Mouse (Mus musculus) ES-E14 (cell line): Measurements from ENCODE around the gene Mgat2. TPM values are rescaled to one million over a fixed set of nuclear protein-coding genes. Genes with fewer than 3 reads are reported as not detected.

Source experiments
- DNase-seq: peaks from one replicate; pipeline ENCODE4 v3.0.0-alpha.2; 2013; ENCODE audit warnings: low read depth, low spot score
- H3K27ac ChIP-seq: 2 replicates; pipeline ENCODE4 v1.5.1; 2012; ENCODE audit warnings: low read depth, mild to moderate bottlenecking, low read length, moderate library complexity, mixed read lengths; ENCODE audit not compliant: poor library complexity, insufficient read depth, severe bottlenecking
- H3K36me3 ChIP-seq: 2 replicates; pipeline ENCODE4 v1.6.1; 2012; ENCODE audit warnings: mild to moderate bottlenecking, low read length, moderate library complexity, mixed read lengths; ENCODE audit not compliant: control insufficient read depth, poor library complexity, insufficient read depth, severe bottlenecking
- H3K4me1 ChIP-seq, 2 experiments: fragments of 150-350 bp in 1 of 2; sonication (generic) in 1 of 2; 2 replicates each; pipeline ENCODE4 v1.6.1; 2012; ENCODE audit warnings: low read length in 2 of 2, mild to moderate bottlenecking in 1 of 2, mixed read lengths in 1 of 2; ENCODE audit not compliant: control insufficient read depth in 2 of 2, insufficient read depth in 2 of 2, poor library complexity in 1 of 2
- H3K4me3 ChIP-seq, 2 experiments: fragments of 150-350 bp in 1 of 2; sonication (generic) in 1 of 2; 2 replicates each; pipeline ENCODE4 v1.5.1; 2012; ENCODE audit warnings: low read length in 2 of 2, low read depth in 1 of 2, mild to moderate bottlenecking in 1 of 2, mixed read lengths in 1 of 2; ENCODE audit not compliant: insufficient read depth in 1 of 2, poor library complexity in 1 of 2, severe bottlenecking in 1 of 2
- H3K9ac ChIP-seq: 2 replicates; pipeline ENCODE4 v1.6.1; 2012; ENCODE audit warnings: low read depth, mild to moderate bottlenecking, low read length, mixed read lengths; ENCODE audit not compliant: poor library complexity, insufficient read depth, severe bottlenecking
- H3K9me3 ChIP-seq: fragments of 150-350 bp; sonication (generic); 2 replicates; pipeline ENCODE4 v1.6.1; 2012; ENCODE audit warnings: low read depth, mild to moderate bottlenecking, low read length; ENCODE audit not compliant: control insufficient read depth, insufficient read depth
- CHD2 ChIP-seq: IDR thresholded peaks from 2 replicates; pipeline ENCODE4 v1.6.1; 2014; ENCODE audit warnings: mild to moderate bottlenecking, low read depth, low read length, inconsistent platforms
- HCFC1 ChIP-seq: IDR thresholded peaks from 2 replicates; pipeline ENCODE4 v1.6.1; 2012; ENCODE audit warnings: low read length, inconsistent platforms, borderline replicate concordance; ENCODE audit not compliant: insufficient read depth
- MAFK ChIP-seq: IDR thresholded peaks from 2 replicates; pipeline ENCODE4 v1.6.1; 2014; ENCODE audit warnings: mild to moderate bottlenecking, low read depth, low read length, inconsistent platforms; ENCODE audit not compliant: insufficient read depth
- ZC3H11A ChIP-seq: IDR thresholded peaks from 2 replicates; pipeline ENCODE4 v1.6.1; 2012; ENCODE audit warnings: low read depth, mild to moderate bottlenecking, inconsistent platforms, low read length, borderline replicate concordance
- ZNF384 ChIP-seq: IDR thresholded peaks from 2 replicates; pipeline ENCODE4 v1.6.1; 2012; ENCODE audit warnings: low read depth, low read length, inconsistent platforms
- in situ Hi-C, 2 experiments: fragments of 600-800 bp; cut with MboI; formaldehyde crosslinking; loops; one replicate each; pipeline ENCODE4 v1.15.1; 2025; ENCODE audit warnings: low sequenced_read_pairs in 2 of 2, inconsistent platforms in 1 of 2; ENCODE audit not compliant: unreplicated experiment in 2 of 2
- total RNA-seq: library from RNA; depleted of rRNA; stranded (reverse); fragments of 300-350 nt; gene quantifications from 2 replicates; pipeline ENCODE4 v1.2.3, GENCODE M21; 2012

Mgat2 gene
- total RNA-seq, 1 experiment, result 56.8 TPM

GRCm38 (mm10) chr12:69211057-69211456 lies 27.1 kb downstream of the Mgat2 start:
- Histone ChIP-seq H3K4me3 (no peak overlapping the region), H3K9ac (no peak overlapping the region), H3K9me3 (no peaks in the 10 kb centered on the region), H3K27ac (no peak overlapping the region; the same call in 1 of the 2 replicates), H3K4me1 (peaks cover 4 to 6% of the 10 kb centered on the region in 2 experiments; a peak in 1 of 4 replicates), H3K36me3 (peaks cover 32% of the 10 kb centered on the region)
- no peak for DNase-seq
- in situ Hi-C loops, result no loop called here
- TF ChIP-seq ZC3H11A (no peak), CHD2 (no peak), HCFC1 (no peak), MAFK (no peak), ZNF384 (no peak)

DNA sequence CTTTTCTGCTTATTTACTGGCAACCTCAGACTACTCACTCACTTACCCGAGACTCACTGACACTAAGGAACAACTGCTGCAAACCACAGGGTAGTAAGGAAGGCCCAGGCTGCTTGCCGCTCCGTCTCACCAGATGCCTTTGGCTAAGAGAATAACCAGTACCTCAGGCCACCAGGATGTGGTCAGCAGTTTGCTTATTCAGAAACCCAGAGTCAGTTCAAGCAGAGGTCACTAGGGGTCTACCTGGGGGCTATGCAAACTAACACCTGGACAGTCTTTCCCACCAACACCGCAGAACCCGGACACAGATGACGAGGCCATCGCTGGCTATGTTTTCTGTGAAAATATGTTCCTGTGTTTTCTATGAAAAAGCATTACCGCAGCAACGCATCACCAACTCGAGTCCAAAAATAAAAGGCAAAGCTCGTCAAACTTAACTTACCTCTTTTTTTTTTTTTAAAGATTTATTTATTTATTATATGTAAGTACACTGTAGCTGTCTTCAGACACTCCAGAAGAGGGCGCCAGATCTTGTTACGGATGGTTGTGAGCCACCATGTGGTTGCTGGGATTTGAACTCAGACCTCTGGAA lies 29.3 kb downstream of the Mgat2 start:
- Histone ChIP-seq H3K27ac (no peak overlapping the region), H3K36me3 (peaks cover 34% of the 10 kb centered on the region), H3K9me3 (no peaks in the 10 kb centered on the region), H3K4me1 (peaks cover 4% of the 10 kb centered on the region in 2 experiments; a peak in 1 of 4 replicates), H3K9ac (no peak overlapping the region), H3K4me3 (no peak overlapping the region)
- no peak for DNase-seq
- TF ChIP-seq MAFK, result no peak
- peak; percentile 68 for TF ChIP-seq ZNF384
- in situ Hi-C loops, result no loop called here

- no peak for TF ChIP-seq ZNF384
- TF ChIP-seq MAFK, result no peak
- no peak for TF ChIP-seq HCFC1
- no peak for TF ChIP-seq CHD2
- TF ChIP-seq ZC3H11A, result no peak
- in situ Hi-C loops, result no loop called here
- no peaks in the 10 kb centered on the region for H3K9me3 ChIP-seq
These were observed 30.4 kb downstream of the Mgat2 start for GRCm38 (mm10) chr12:69214393-69214792.

GRCm38 (mm10) chr12:69215000-69215785 lies 31.2 kb downstream of the Mgat2 start:
- no peak overlapping the region for H3K9ac ChIP-seq
- in situ Hi-C loops, result no loop called here
- H3K4me1 ChIP-seq, result peaks cover 0 to 4% of the 10 kb centered on the region in 2 experiments; a peak in 1 of 4 replicates
- H3K36me3 ChIP-seq, result peaks cover 39% of the 10 kb centered on the region
- DNase-seq, result no peak
- H3K27ac ChIP-seq, result no peak overlapping the region
- H3K4me3 ChIP-seq, result no peak overlapping the region
- no peaks in the 10 kb centered on the region for H3K9me3 ChIP-seq
- no peak for TF ChIP-seq ZC3H11A
- no peak for TF ChIP-seq HCFC1
- TF ChIP-seq CHD2, result no peak
- TF ChIP-seq ZNF384, result no peak
- no peak for TF ChIP-seq MAFK

More at GRCm38 (mm10) chr12:69214393-69214792, 30.4 kb downstream of the Mgat2 start:
- H3K9ac ChIP-seq, result no peak overlapping the region
- no peak overlapping the region for H3K27ac ChIP-seq
- no peak overlapping the region for H3K4me3 ChIP-seq
- H3K4me1 ChIP-seq, result peaks cover 4% of the 10 kb centered on the region in 2 experiments; a peak in 1 of 4 replicates
- no peak for DNase-seq
- peaks cover 37% of the 10 kb centered on the region for H3K36me3 ChIP-seq
